Mouse (Mus musculus): ENCODE measurements around the gene Ugt2b1. TPM values are rescaled to one million over a fixed set of nuclear protein-coding genes. Genes with fewer than 3 reads are reported as not detected.

Gene Ugt2b1
- not detected for polyA plus RNA-seq (2015; fragmentation: Illumina TruSeq; extraction: RNeasy Lipid Tissue Mini Kit (QIAGEN cat#74804); ENCODE audit: insufficient read depth, low replicate concordance)

DNA sequence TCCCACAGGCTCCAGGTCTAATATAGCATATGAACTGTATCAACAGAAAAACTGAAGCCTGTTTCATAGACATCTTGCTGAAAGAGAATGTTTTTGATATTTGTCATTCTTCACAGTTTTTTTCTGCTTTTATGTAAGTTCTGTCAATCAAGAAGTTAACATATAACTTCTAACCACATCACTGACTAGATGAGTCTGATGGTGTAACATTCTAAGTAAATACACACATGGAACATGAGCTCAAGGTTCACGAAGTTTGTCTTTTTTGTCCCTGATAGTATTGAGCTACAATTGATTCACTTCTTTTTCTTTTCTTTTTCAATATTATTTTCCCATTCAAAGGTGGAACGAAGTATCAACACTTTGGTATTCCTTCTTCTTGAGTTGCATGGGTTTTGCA is at the start of gene Ugt2b1:
Gene Ugt2b1, minus strand, starts transcription at position 105 of the 400 bp plus-strand sequence.

DNA sequence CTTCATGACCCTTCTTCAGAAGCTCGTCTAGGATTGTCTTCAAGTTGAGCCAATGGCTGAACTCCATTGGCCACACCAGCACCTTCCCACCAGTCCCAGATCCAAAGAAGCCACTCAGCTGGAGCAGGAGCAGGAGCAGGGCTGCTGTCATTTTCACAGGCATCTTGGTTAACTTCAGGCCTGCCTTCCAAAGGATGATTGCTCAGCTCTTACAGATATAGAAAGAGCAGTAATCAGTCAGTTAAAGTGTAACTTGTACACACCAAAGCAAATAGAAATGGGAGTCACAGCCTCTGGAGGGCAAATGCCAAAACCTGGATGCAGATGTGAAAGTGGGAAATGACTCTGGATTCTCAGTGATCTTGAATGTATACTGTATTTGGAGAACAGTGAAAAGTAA is 19.6 kb downstream of the Ugt2b1 start, which contains the start of gene Ugt2b34:
Gene Ugt2b34, minus strand, starts transcription at position 180 of the 400 bp plus-strand sequence.

Other genes with a start within 250 kb of the Ugt2b1 start
- not detected for gene Tmprss11e, start 180.7 kb downstream of the Ugt2b1 start, polyA plus RNA-seq (2015; fragmentation: Illumina TruSeq; extraction: RNeasy Lipid Tissue Mini Kit (QIAGEN cat#74804); ENCODE audit: insufficient read depth, low replicate concordance)
- gene Ythdc1, start 122.3 kb downstream of the Ugt2b1 start, polyA plus RNA-seq (2015; fragmentation: Illumina TruSeq; extraction: RNeasy Lipid Tissue Mini Kit (QIAGEN cat#74804); ENCODE audit: insufficient read depth, low replicate concordance) = 206 TPM
- not detected for gene Ugt2b34, start 19.6 kb downstream of the Ugt2b1 start, polyA plus RNA-seq (2015; fragmentation: Illumina TruSeq; extraction: RNeasy Lipid Tissue Mini Kit (QIAGEN cat#74804); ENCODE audit: insufficient read depth, low replicate concordance)
- gene Ugt2b35, start 74.3 kb upstream of the Ugt2b1 start, polyA plus RNA-seq (2015; fragmentation: Illumina TruSeq; extraction: RNeasy Lipid Tissue Mini Kit (QIAGEN cat#74804); ENCODE audit: insufficient read depth, low replicate concordance) = not detected
- not detected for gene Ugt2b36, start 166.0 kb upstream of the Ugt2b1 start, polyA plus RNA-seq (2015; fragmentation: Illumina TruSeq; extraction: RNeasy Lipid Tissue Mini Kit (QIAGEN cat#74804); ENCODE audit: insufficient read depth, low replicate concordance)
- gene Ugt2b5, start 213.8 kb upstream of the Ugt2b1 start, polyA plus RNA-seq (2015; fragmentation: Illumina TruSeq; extraction: RNeasy Lipid Tissue Mini Kit (QIAGEN cat#74804); ENCODE audit: insufficient read depth, low replicate concordance) = not detected